Mouse (Mus musculus): Measurements from ENCODE around the gene Pcsk6. TPM values are rescaled to one million over a fixed set of nuclear protein-coding genes. Genes with fewer than 3 reads are reported as not detected.

The Pcsk6 gene
- total RNA-seq, 4 experiments from 2014 or later, result 9.6 to 14.2 (median 11.9) TPM

GRCm38 (mm10) chr7:65880666-65881289 is 19.2 kb downstream of the Pcsk6 start:
- DNase-seq (ENCODE audit: low spot score in 2 of 2), result no peak

GRCm38 (mm10) chr7:65881290-65881688 is 19.8 kb downstream of the Pcsk6 start:
- DNase-seq (ENCODE audit: low spot score in 2 of 2), result no peak

- DNase-seq (ENCODE audit: low spot score in 2 of 2), result no peak
Measured at GRCm38 (mm10) chr7:65884928-65885327, 23.4 kb downstream of the Pcsk6 start.

GRCm38 (mm10) chr7:65885819-65886218 is 24.3 kb downstream of the Pcsk6 start:
- DNase-seq (ENCODE audit: low spot score in 2 of 2), result no peak

GRCm38 (mm10) chr7:65891831-65892230 is 30.3 kb downstream of the Pcsk6 start:
- peak in 1 of 2 experiments; percentile 24 for DNase-seq (ENCODE audit: low spot score in 2 of 2)

- no peak for DNase-seq (ENCODE audit: low spot score in 2 of 2)
Measured at GRCm38 (mm10) chr7:65892264-65892828, 30.8 kb downstream of the Pcsk6 start.

GRCm38 (mm10) chr7:65893546-65893945 is 32.0 kb downstream of the Pcsk6 start:
- no peak for DNase-seq (ENCODE audit: low spot score in 2 of 2)

- no peak for DNase-seq (ENCODE audit: low spot score in 2 of 2)
Measured at GRCm38 (mm10) chr7:65895262-65895661, 33.7 kb downstream of the Pcsk6 start.

- no peak for DNase-seq (ENCODE audit: low spot score in 2 of 2)
Measured at GRCm38 (mm10) chr7:65901231-65901630, 39.7 kb downstream of the Pcsk6 start.

GRCm38 (mm10) chr7:65902471-65903180 is 41.1 kb downstream of the Pcsk6 start:
- DNase-seq (ENCODE audit: low spot score in 2 of 2), result peak; percentile 38 to 67

- no peak for DNase-seq (ENCODE audit: low spot score in 2 of 2)
Measured at GRCm38 (mm10) chr7:65903456-65903855, 41.9 kb downstream of the Pcsk6 start.

- DNase-seq (ENCODE audit: low spot score in 2 of 2), result no peak
Measured at GRCm38 (mm10) chr7:65906528-65907272, 45.2 kb downstream of the Pcsk6 start.

GRCm38 (mm10) chr7:65909343-65910127 is 48.0 kb downstream of the Pcsk6 start:
- DNase-seq (ENCODE audit: low spot score in 2 of 2), result no peak

- DNase-seq (ENCODE audit: low spot score in 2 of 2), result no peak
Measured at GRCm38 (mm10) chr7:65913088-65913610, 51.6 kb downstream of the Pcsk6 start.

- peak; percentile 16 to 17 for DNase-seq (ENCODE audit: low spot score in 2 of 2)
Measured at GRCm38 (mm10) chr7:65914761-65915301, 53.3 kb downstream of the Pcsk6 start.

- no peak for DNase-seq (ENCODE audit: low spot score in 2 of 2)
Measured at GRCm38 (mm10) chr7:65915821-65916220, 54.3 kb downstream of the Pcsk6 start.

GRCm38 (mm10) chr7:65916566-65916965 is 55.0 kb downstream of the Pcsk6 start:
- no peak for DNase-seq (ENCODE audit: low spot score in 2 of 2)

GRCm38 (mm10) chr7:65918431-65918830 is 56.9 kb downstream of the Pcsk6 start:
- DNase-seq (ENCODE audit: low spot score in 2 of 2), result no peak

GRCm38 (mm10) chr7:65929398-65929797 is 67.9 kb downstream of the Pcsk6 start:
- DNase-seq (ENCODE audit: low spot score in 2 of 2), result no peak

GRCm38 (mm10) chr7:65930478-65930877 is 68.9 kb downstream of the Pcsk6 start:
- DNase-seq (ENCODE audit: low spot score in 2 of 2), result no peak
